Comparison of ENCODE assay signal across 11 mouse cellular contexts in genomic region chr13:55881431-55882202, GRCm38 (mm10). TPM values are rescaled to one million over a fixed set of nuclear protein-coding genes. Genes with fewer than 3 reads are reported as not detected.
DNase-seq lines count a peak whose midpoint lies in the region; ATAC-seq and TF ChIP-seq lines count a peak whose summit lies in the region.
"Had no signal": no experiment of that assay in that cellular context is flagged by ENCODE, and none has a peak within 500 bp of the region (broad histone marks: within the 10 kb centered on the region; RNA-seq: fewer than 3 reads in every experiment).

No protein-coding gene starts in this region.

- H3K27me3 ChIP-seq in kidney, embryonic 14.5 days (ENCODE audit: control insufficient read depth, insufficient read depth, low read length): peaks cover 3% of the 10 kb centered on the region; the same call in 1 of the 2 replicates
- no peaks in the 10 kb centered on the region for H3K27me3 ChIP-seq in liver, embryonic 14.5 days (ENCODE audit: control insufficient read depth, insufficient read depth, low read length)

- no peaks in the 10 kb centered on the region for H3K4me1 ChIP-seq in kidney, embryonic 14.5 days (ENCODE audit: control insufficient read depth, insufficient read depth, low read length)
- no peaks in the 10 kb centered on the region for H3K4me1 ChIP-seq in liver, embryonic 14.5 days (replicated peaks; ENCODE audit: control insufficient read depth in 2 of 2, insufficient read depth in 2 of 2, low read length in 1 of 2)

- ATAC-seq in kidney, embryonic 14.5 days (ENCODE audit: low FRiP score, low TSS enrichment): peak; percentile 60; the same call in 1 of the 2 replicates
- ATAC-seq in liver, embryonic 14.5 days (ENCODE audit: insufficient read depth): 0 out of 2 replicates have a peak, but pooled peaks have one; percentile 28

- H3K27ac ChIP-seq in kidney, embryonic 14.5 days (ENCODE audit: low read depth, low read length): peak overlapping the region; percentile 53; the same call in 1 of the 2 replicates
- no peak overlapping the region for H3K27ac ChIP-seq in liver, embryonic 14.5 days
- H3K27ac ChIP-seq: limb, embryonic 12.5 days had no signal

- no peak for TF ChIP-seq EP300 in liver, embryonic 14.5 days (IDR thresholded peaks at IDR 0.05; ENCODE audit: low read depth)

- H3K4me3 ChIP-seq in kidney, embryonic 14.5 days (ENCODE audit: low read length): no peak overlapping the region
- H3K4me3 ChIP-seq in liver, embryonic 14.5 days (ENCODE audit: insufficient read depth in 1 of 2, low read depth in 2 of 2, low read length in 2 of 2): no peak overlapping the region
- H3K4me3 ChIP-seq: limb, embryonic 12.5 days had no signal

- no peak overlapping the region for H3K4me2 ChIP-seq in kidney, embryonic 14.5 days (replicated peaks; ENCODE audit: low read depth, low read length)
- no peak overlapping the region for H3K4me2 ChIP-seq in liver, embryonic 14.5 days (ENCODE audit: low read depth)
- H3K4me2 ChIP-seq: limb, embryonic 12.5 days had no signal

- DNase-seq in kidney, postnatal 25 days: no peak
- peak; percentile 25 to 28 for DNase-seq in urinary bladder, postnatal 36 days (ENCODE audit: low spot score in 2 of 2)
- DNase-seq in urinary bladder, postnatal 10 days (ENCODE audit: low spot score): no peak
- peak in 1 of 3 experiments; percentile 7 for DNase-seq in liver, embryonic 14.5 days (ENCODE audit: low read depth in 3 of 3, low spot score in 3 of 3)
- DNase-seq in gastrocnemius, postnatal 4 days (ENCODE audit: low spot score in 2 of 2): no peak
- no peak for DNase-seq in right cerebral cortex, postnatal 14 days
- no peak for DNase-seq in right cerebral cortex, postnatal 36 days (ENCODE audit: low spot score in 2 of 2)
- DNase-seq: gastrocnemius, postnatal 10 days had no signal

- H3K36me3 ChIP-seq in kidney, embryonic 14.5 days (ENCODE audit: control insufficient read depth, insufficient read depth, low read length): no peaks in the 10 kb centered on the region
- H3K36me3 ChIP-seq in liver, embryonic 14.5 days (replicated peaks; ENCODE audit: control insufficient read depth, insufficient read depth, low read depth): no peaks in the 10 kb centered on the region
- H3K36me3 ChIP-seq: limb, embryonic 12.5 days had no signal

- H3K9me3 ChIP-seq in kidney, embryonic 14.5 days (ENCODE audit: control insufficient read depth, low read length): no peaks in the 10 kb centered on the region
- no peaks in the 10 kb centered on the region for H3K9me3 ChIP-seq in liver, embryonic 14.5 days (ENCODE audit: control insufficient read depth, low read length)
- H3K9me3 ChIP-seq: limb, embryonic 12.5 days had no signal

- whole genome bisulfite sequencing in kidney, embryonic 14.5 days: 49% methylated on average over 16 of the region's 16 CpGs
- 55% methylated on average over 16 of the region's 16 CpGs for WGBS in liver, embryonic 14.5 days (ENCODE audit: insufficient replicate concordance)

- no peak overlapping the region for H3K9ac ChIP-seq in kidney, embryonic 14.5 days (ENCODE audit: low read depth, low read length)
- H3K9ac ChIP-seq in liver, embryonic 14.5 days (replicated peaks): no peak overlapping the region
- H3K9ac ChIP-seq: limb, embryonic 12.5 days had no signal

- TF ChIP-seq CTCF in liver, embryonic 14.5 days (IDR thresholded peaks at IDR 0.05; ENCODE audit: low read depth): no peak

RNA-seq across cellular contexts. Expression of gene Pitx1, which starts 45.6 kb away (rescaled TPM):
- polyA plus RNA-seq in kidney, embryonic 14.5 days (2014; fragmentation: Nextera tagmentation; extraction: Ambion mirVana): 0.37 and 0.42 TPM in 2 replicates
- 0.09 and 0.24 TPM in 2 replicates for polyA plus RNA-seq in liver, embryonic 14.5 days (2012; rRNA removed)
- polyA plus RNA-seq in liver, embryonic 14.5 days (2014; fragmentation: Nextera tagmentation; extraction: Ambion mirVana): not detected in 2 replicates
- 1 to 10 TPM; 5.3 to 5.8 TPM for total RNA-seq in gastrocnemius, postnatal 4 days (2021)
- total RNA-seq: layer of hippocampus, adult 18-20 months had no signal

Comparison
In these comparisons a context has a peak if more than half of its experiments do, and no peak if none do; other contexts are left out.
1. DNase-seq: peak in urinary bladder, postnatal 36 days (2 of 2); none in kidney, postnatal 25 days (0 of 2), urinary bladder, postnatal 10 days (single experiment), gastrocnemius, postnatal 4 days (0 of 2), right cerebral cortex, postnatal 14 days (single experiment) and right cerebral cortex, postnatal 36 days (0 of 2).